Mouse (Mus musculus) right cerebral cortex, adult 18-20 months (tissue): ENCODE results near the gene Naip2.
"Not testable (repeated sequence)": the region's sequence is repeated elsewhere in the genome, so short reads cannot be mapped to it uniquely, and the experiment has no call there.

ENCODE experiments used
- DNase-seq: peaks from one replicate; pipeline ENCODE4 v3.0.0; 2022; ENCODE audit warnings: mixed read lengths

Naip2 gene

GRCm38 (mm10) chr13:100201659-100202333, at the start of gene Naip2:
Gene Naip2 (minus strand): TSS chr13:100202092.
- not testable (repeated sequence) for DNase-seq

DNA sequence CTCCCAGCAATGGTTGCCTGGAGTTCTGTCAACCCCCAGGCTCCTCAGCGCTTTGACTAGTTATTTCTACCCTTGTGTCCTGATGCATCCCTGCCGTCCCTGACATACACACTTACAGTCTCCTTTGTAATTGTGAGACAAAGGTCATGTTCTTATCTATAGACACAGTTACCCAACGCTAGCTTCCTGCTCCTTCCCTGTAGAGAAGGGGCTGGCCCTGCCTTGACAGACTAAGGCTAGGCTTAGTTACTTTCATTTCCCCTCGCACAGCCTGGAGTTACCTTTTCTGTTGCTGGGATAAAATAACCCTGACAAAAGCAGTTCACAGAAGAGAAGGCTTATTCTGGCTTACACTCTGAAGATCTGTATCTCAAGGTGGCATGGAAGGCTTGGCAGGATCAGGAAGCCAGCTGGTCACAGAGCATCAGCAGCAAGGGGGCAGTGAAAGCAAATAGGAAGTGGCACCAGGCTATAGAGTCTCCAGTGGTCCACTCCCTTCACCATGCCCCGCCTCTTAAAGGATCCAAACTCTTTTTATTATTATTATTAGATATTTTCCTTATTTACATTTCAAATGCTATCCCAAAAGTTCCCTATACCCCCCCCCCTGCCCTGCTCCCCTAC, 45.1 kb upstream of the Naip2 start:
- DNase-seq: not testable (repeated sequence)

- DNase-seq: not testable (repeated sequence)
Observed at GRCm38 (mm10) chr13:100246223-100246622, 44.3 kb upstream of the Naip2 start, which contains the start of gene Naip5. Gene Naip5 (minus strand): TSS chr13:100246323.

- no peak for DNase-seq
Observed at GRCm38 (mm10) chr13:100243702-100244101, 41.8 kb upstream of the Naip2 start.

GRCm38 (mm10) chr13:100213683-100214082, 11.8 kb upstream of the Naip2 start:
- DNase-seq: not testable (repeated sequence)

- DNase-seq: no peak
Observed at GRCm38 (mm10) chr13:100210540-100210939, 8.6 kb upstream of the Naip2 start.

- no peak for DNase-seq
Observed at GRCm38 (mm10) chr13:100203319-100203718, 1.4 kb upstream of the Naip2 start.

DNA sequence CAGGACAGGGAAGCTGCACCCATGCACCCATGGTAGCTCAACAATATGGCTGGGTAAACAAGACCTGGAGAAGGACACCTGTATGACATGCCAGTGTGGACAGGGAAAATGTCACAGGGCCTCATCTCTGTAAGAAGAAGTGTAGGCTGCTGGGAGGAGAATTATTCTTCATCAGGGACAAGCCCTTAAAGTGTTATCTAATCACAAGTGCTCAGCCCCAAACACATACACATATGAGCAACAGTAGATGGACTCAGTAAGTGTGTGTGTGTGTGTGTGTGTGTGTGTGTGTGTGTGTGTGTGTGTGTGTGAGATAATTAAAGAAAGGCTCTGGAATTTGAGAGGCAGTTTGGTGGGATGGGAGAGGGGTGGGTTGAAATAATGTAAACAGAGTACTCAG, 1.1 kb downstream of the Naip2 start:
- no peak for DNase-seq

DNA sequence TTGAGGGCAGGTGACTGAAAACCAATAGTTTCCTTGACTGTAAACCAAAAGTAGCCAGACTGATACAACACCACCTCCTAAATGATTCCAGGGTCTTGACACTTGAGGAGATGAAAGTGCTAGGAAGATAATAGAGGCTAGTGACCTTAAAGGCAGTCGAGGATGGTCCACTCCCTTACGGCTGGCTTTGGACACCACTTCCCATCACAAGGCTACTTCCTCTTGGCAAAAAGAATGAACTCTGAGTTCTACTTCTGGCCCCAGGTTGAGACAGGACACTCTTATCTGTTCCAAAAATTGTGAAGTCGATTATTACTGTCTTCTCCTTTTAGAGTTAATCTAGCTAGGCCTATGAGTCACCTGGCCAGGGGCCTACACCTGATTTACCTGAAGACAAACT, 6.5 kb downstream of the Naip2 start:
- no peak for DNase-seq

GRCm38 (mm10) chr13:100183111-100183510, 18.8 kb downstream of the Naip2 start:
- not testable (repeated sequence) for DNase-seq

DNA sequence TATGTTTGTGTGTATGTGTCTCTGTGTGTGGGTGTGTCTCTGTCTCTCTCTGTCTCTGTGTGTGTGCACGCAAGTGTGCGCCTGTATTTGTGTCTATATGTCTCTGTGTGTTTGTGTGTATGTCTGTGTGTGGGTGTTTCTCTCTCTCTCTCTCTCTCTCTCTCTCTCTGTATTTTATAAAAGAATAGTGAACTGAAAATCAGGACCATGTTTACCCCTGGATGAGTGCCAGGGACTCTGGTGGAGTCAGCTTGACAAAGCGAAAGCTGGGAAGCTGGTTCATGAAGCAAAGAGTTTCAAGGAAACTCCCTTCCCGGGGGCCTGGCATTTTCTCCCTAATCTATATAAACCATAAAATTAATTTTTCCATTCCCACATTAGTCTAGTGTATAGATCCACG, 27.5 kb downstream of the Naip2 start:
- not testable (repeated sequence) for DNase-seq

DNA sequence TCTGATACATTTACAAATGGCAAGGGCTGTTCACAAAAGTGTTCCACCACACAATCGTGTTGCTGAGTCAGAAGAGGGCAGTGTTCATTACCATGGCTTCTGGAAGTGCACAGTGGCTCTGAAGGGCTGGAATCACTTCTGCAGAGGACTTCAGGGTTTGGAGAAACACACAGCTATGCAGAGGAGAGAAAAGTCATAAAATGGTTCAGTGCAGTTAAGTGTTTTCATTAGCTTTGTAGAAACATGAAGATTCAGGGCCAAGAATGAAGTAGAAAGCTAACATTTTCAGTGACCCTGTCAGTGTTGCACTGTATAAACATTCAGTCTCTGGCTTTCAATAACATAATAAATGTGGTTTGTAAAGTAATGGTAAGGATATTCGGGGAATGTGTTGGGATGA, 35.5 kb downstream of the Naip2 start:
- DNase-seq: not testable (repeated sequence)

GRCm38 (mm10) chr13:100162467-100162866, 39.4 kb downstream of the Naip2 start:
- not testable (repeated sequence) for DNase-seq

DNA sequence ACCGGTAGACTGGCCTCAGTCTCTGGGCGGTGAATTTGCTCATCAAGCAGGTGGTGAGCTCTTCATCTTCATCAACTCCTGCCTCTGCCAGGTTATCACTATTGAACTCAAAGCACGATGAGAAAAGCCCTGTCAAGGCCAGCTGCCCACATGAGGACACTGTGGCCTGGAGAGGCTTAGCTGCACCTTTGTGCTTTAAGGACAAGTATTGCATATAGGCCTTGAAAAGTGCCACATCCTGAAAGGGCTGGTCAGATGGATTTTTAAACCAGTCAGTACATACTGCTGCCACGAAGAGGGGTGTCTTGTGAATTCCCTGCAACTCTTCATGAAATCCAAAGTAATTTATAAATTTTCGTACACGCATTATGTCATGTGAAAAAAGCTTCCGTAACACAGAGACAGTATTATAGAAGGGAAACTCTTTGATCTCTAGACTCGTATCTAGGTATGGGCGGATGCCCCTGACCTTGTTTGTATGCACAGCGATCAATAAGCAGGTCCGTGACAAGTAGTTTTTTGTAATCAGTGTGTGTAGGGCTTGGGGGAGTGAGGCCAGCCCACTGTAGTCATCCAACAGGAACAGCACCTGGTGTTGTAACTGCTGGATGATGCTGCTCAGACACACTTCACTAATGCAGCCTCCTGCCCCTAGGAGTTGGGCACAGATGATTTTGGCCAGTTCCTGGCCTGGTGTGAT, 40.6 kb downstream of the Naip2 start:
- not testable (repeated sequence) for DNase-seq

- DNase-seq: no peak
Observed at GRCm38 (mm10) chr13:100156624-100157023, 45.3 kb downstream of the Naip2 start.

DNA sequence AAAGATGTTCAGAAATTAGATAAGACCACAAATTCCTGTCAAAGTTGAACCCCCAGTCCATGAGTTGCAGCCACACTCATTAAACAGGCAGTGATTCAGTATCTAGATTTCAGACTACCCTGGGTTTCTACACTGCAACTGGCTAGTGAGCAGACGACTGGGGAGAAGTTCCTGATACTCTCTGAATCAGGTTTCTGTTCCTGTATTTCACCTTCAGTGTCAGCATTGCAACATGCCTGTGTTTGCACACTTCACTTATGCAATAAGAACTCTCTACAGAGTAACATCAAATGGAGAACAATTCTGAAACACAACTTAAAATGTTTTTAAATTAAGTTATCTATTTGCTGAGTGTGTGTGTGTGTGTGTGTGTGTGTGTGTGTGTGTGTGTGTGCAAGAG, 49.2 kb downstream of the Naip2 start:
- DNase-seq: no peak

- no peak for DNase-seq
Observed at GRCm38 (mm10) chr13:100141646-100142314, 60.1 kb downstream of the Naip2 start.

GRCm38 (mm10) chr13:100125258-100125643, 76.6 kb downstream of the Naip2 start:
- DNase-seq: no peak

DNA sequence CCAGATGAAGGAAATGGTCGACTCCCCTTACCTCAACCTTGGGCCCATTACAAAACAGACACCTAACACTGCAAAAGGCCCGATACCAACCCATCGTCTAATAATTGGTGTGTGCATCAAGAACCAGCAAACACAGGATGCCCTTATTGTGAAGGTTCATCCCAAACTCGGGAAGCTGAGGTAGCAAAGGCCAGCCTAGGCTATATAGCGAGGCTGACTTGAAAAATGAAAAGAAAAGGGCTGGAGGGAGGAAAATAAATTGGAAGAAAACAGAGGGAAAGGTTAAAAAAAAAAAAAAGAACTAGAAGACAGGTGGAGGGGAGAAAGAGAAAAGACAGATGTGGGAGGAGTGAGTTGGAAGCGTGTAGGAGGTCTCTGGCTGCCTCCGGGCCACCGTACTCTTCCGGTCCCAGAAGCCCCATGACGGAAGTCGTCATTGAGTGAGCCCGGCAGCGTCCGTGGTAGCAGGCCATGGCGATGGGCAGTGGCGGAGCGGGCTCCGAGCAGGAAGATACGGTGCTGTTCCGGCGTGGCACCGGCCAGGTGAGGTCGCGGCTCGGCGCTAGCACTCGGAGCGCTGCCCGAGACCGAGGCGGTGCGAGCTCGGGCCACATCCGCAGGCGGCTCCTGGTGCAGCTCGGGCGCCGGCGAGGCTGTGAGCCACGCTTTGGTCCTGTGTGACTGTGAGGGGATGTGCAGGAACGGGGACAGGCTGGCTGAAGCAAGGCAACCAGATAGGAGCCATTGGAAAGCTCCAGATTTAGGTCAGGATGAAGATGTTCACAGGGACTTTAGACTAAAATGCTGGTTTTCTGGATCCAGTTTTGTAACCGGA, 77.3 kb downstream of the Naip2 start, which contains the start of gene Smn1:
Gene Smn1, plus strand, starts transcription at position 430 of the 835 bp plus-strand sequence.
- DNase-seq: peak; percentile 98

DNA sequence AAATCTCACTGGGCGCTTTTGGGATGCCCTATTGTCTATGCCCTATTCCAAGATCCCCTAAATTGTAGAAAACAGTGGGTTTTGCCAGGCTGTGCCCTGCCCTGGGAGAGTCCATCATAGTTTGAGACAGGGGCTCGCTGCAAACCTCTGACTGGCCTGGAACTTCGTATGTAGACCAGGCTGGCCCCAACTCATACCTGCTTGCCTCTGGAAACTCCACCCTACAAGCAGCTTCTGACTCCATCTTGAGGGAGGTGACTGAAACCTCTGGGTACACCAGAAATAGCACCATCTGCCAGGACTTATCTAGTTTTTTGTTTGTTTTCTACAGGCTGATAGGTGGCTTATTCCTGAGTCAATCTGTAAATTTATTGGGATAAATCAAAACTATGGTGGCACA, 77.9 kb downstream of the Naip2 start:
- no peak for DNase-seq

DNA sequence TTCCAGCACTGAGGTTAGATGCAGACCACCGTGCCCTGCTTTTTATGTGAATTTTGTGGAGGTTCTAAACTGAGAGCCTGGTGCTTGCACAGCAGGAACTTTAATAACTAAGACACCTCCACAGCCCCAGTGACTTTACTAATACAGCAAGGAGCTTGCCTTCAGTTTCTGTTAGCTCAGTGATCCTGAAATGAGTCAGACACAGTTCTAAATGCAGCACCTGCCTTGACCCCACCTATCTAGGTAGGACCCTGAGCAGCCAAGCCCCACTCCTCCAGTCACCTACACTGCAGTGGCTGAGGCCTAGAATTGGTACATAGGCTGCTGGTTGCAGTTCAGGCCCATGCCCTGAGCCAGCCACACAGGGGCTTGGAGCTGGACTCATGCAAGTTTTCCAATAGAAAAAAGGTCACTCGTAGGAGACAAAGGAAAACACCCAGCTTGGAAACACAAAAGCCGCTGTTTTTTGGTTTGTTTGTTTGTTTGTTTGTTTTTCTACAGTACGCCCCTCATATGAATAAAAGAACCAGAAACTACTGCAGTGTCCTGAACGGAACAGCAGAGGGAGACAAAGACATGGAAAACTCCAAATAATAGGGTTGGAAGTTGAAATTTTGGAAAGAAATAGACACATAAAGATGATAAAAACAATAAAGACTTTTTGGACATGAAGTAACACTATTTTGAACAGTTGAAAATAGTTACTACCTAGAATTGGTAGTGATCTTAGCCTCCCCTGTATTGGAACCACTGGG, 89.5 kb downstream of the Naip2 start:
- no peak for DNase-seq
